Mouse (Mus musculus): ENCODE results near the gene Cdc6. TPM values are rescaled to one million over a fixed set of nuclear protein-coding genes. Genes with fewer than 3 reads are reported as not detected.
A peak's percentile ranks its signal among the peaks of the same experiment; 100 is the strongest.
"Not testable (repeated sequence)": the region's sequence is repeated elsewhere in the genome, so short reads cannot be mapped to it uniquely, and the experiment has no call there.

Cdc6 gene
- polyA plus RNA-seq, 1 experiment from 2014 or later: 12.3 TPM

DNA sequence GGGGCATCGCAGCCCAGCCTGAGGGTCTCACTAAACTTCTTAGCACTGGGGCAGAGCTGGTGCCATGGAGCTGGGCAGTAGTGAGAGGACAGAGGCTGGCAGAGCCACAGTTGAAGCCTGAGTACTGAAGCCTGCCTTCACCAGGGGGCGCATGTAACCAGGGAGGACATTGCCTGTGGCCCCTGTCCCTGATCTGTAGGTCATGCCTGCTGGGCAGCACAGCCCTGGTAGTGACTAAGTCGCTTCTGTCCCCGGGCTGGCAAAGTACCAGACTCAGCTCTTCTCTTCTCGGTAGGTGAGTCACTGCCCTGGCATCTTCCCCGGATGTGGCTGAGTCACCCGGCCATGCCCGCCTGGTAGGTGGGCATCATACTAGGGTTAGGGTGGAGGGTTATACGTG is 25.6 kb downstream of the Cdc6 start:
- peak; percentile 77 for DNase-seq (ENCODE audit: low spot score)
- Histone ChIP-seq H3K4me3 (replicated peaks; ENCODE audit: low read depth, low read length) (no peak overlapping the region), H3K9me3 (replicated peaks; ENCODE audit: low read length) (no peaks in the 10 kb centered on the region), H3K27me3 (ENCODE audit: insufficient read depth, low read length) (no peaks in the 10 kb centered on the region), H3K9ac (ENCODE audit: low read depth, low read length) (peak overlapping the region; percentile 23; the same call in 1 of the 2 replicates), H3K4me2 (ENCODE audit: low read length) (peak overlapping the region; percentile 37), H3K4me1 (replicated peaks; ENCODE audit: insufficient read depth, low read length) (peaks cover 70% of the 10 kb centered on the region), H3K36me3 (ENCODE audit: insufficient read depth, low read length) (no peaks in the 10 kb centered on the region), H3K27ac (0 out of 2 replicates have a peak overlapping the region, but pooled peaks have one; percentile 36)
- peak; percentile 71 for TF ChIP-seq CTCF (IDR thresholded peaks at IDR 0.05; ENCODE audit: low read depth)
- 33% methylated on average over 9 of the region's 9 CpGs for WGBS
- no peak for ATAC-seq (replicated peaks; ENCODE audit: low FRiP score, low read depth)

DNA sequence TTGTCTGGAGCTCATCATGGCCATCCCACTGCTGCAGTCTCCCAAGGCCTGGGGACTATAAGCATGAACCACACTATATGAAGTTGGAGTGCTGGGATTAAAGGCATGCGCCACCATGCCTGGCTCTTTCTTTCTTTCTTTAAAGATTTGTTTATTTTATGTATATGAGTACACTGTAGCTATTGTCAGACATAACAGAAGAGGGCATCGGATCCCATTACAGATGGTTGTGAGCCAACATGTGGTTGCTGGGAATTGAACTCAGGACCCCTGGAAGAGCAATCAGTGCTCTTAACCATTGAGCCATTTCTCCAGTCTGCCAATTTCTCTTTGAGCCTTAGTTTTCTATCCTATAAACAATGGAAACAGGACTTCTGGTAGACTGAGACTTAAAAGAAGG is 26.2 kb downstream of the Cdc6 start:
- H3K4me3 ChIP-seq (replicated peaks; ENCODE audit: low read depth, low read length); ATAC-seq (replicated peaks; ENCODE audit: low FRiP score, low read depth); DNase-seq (ENCODE audit: low spot score); H3K27ac ChIP-seq; H3K36me3 ChIP-seq (ENCODE audit: insufficient read depth, low read length); H3K9ac ChIP-seq (ENCODE audit: low read depth, low read length); H3K27me3 ChIP-seq (ENCODE audit: insufficient read depth, low read length); H3K4me2 ChIP-seq (ENCODE audit: low read length); H3K9me3 ChIP-seq (replicated peaks; ENCODE audit: low read length): not testable (repeated sequence)
- WGBS: 93% methylated on average over 2 of the region's 2 CpGs
- H3K4me1 ChIP-seq (replicated peaks; ENCODE audit: insufficient read depth, low read length): peaks cover 70% of the 10 kb centered on the region

DNA sequence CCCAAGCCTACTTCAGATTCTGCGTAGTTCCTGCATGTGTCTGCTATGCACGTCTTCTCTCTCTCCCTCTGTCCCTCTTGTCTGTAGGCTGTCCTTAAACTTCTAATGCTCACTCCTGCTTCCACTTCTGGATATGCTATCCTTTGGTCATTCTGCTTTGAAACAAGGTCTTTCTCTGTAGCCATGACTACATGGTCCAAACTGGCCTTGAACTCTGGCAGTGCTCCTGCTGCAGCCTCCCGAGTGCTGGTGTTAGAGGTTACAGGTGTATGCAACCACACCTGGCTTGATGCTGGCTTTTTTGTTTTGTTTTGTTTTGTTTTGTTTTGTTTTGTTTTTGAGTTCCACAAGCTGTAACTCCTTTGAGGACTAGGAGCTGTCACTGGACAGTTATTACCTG is 26.8 kb downstream of the Cdc6 start:
- WGBS: 84% methylated on average over 3 of the region's 3 CpGs
- Histone ChIP-seq H3K9ac (ENCODE audit: low read depth, low read length) (no peak overlapping the region), H3K4me1 (replicated peaks; ENCODE audit: insufficient read depth, low read length) (peaks cover 70% of the 10 kb centered on the region), H3K4me3 (replicated peaks; ENCODE audit: low read depth, low read length) (no peak overlapping the region), H3K36me3 (ENCODE audit: insufficient read depth, low read length) (no peaks in the 10 kb centered on the region), H3K9me3 (replicated peaks; ENCODE audit: low read length) (no peaks in the 10 kb centered on the region), H3K27ac (peak overlapping the region; percentile 36; the same call in 1 of the 2 replicates), H3K27me3 (ENCODE audit: insufficient read depth, low read length) (no peaks in the 10 kb centered on the region), H3K4me2 (ENCODE audit: low read length) (no peak overlapping the region)
- TF ChIP-seq CTCF (IDR thresholded peaks at IDR 0.05; ENCODE audit: low read depth): no peak
- ATAC-seq (replicated peaks; ENCODE audit: low FRiP score, low read depth) (no peak), DNase-seq (ENCODE audit: low spot score) (no peak)

DNA sequence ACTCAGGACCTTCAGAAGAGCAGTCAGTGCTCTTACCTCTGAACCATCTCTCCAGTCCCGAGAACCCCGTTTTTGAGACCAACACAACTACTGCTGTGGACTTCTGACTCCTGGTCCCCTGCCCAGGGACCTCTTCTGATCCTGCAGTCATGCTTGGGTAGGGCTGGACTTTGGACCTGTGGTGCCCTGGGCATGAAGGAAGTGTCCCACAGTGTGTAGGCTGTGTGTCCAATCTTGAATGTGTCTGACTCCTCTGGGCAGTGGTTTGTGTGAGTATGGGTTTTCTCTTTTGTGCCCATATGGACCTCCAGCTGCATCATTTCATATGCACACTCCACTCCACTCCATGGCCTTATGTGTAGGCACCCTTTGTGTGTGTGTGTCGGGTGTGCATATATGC is 27.5 kb downstream of the Cdc6 start:
- DNase-seq (ENCODE audit: low spot score) (no peak), ATAC-seq (replicated peaks; ENCODE audit: low FRiP score, low read depth) (no peak)
- TF ChIP-seq CTCF (IDR thresholded peaks at IDR 0.05; ENCODE audit: low read depth): no peak
- no peaks in the 10 kb centered on the region for H3K27me3 ChIP-seq (ENCODE audit: insufficient read depth, low read length)
- H3K9me3 ChIP-seq (replicated peaks; ENCODE audit: low read length): no peaks in the 10 kb centered on the region
- no peak overlapping the region for H3K4me3 ChIP-seq (replicated peaks; ENCODE audit: low read depth, low read length)
- 79% methylated on average over 3 of the region's 3 CpGs for WGBS
- no peak overlapping the region for H3K9ac ChIP-seq (ENCODE audit: low read depth, low read length)
- peaks cover 71% of the 10 kb centered on the region for H3K4me1 ChIP-seq (replicated peaks; ENCODE audit: insufficient read depth, low read length)
- H3K36me3 ChIP-seq (ENCODE audit: insufficient read depth, low read length): no peaks in the 10 kb centered on the region
- no peak overlapping the region for H3K4me2 ChIP-seq (ENCODE audit: low read length)
- 0 out of 2 replicates have a peak overlapping the region, but pooled peaks have one; percentile 19 for H3K27ac ChIP-seq

DNA sequence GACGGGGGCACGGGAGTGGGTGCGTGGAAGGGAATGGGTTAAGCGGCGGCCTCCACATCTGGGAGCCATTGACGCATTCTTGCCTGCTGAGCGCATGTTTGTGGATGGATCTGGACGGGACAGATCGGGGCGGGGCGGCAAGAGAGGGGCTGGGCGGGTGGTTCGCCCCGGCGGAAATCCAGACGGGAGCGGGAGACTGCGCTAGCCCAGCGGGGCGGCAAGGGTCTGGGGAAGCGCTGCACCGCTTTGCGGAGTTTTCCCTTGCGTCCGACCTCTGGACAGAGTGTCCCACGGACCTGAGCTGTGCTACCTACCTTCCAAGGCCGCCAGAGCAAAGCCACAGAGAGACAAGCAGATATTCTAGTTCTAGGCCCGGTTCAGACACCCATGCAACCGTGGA is 28.6 kb downstream of the Cdc6 start:
- TF ChIP-seq CTCF (IDR thresholded peaks at IDR 0.05; ENCODE audit: low read depth): no peak
- Histone ChIP-seq H3K4me3 (replicated peaks; ENCODE audit: low read depth, low read length) (peak overlapping the region; percentile 80), H3K27me3 (ENCODE audit: insufficient read depth, low read length) (no peaks in the 10 kb centered on the region), H3K36me3 (ENCODE audit: insufficient read depth, low read length) (no peaks in the 10 kb centered on the region), H3K9ac (ENCODE audit: low read depth, low read length) (peak overlapping the region; percentile 91), H3K27ac (peak overlapping the region; percentile 94), H3K4me2 (ENCODE audit: low read length) (peak overlapping the region; percentile 98), H3K4me1 (replicated peaks; ENCODE audit: insufficient read depth, low read length) (peaks cover 71% of the 10 kb centered on the region), H3K9me3 (replicated peaks; ENCODE audit: low read length) (no peaks in the 10 kb centered on the region)
- ATAC-seq (replicated peaks; ENCODE audit: low FRiP score, low read depth) (0 out of 2 replicates have a peak, but pooled peaks have one; percentile 20), DNase-seq (ENCODE audit: low spot score) (peak; percentile 88)
- whole genome bisulfite sequencing: 4% methylated on average over 29 of the region's 29 CpGs

DNA sequence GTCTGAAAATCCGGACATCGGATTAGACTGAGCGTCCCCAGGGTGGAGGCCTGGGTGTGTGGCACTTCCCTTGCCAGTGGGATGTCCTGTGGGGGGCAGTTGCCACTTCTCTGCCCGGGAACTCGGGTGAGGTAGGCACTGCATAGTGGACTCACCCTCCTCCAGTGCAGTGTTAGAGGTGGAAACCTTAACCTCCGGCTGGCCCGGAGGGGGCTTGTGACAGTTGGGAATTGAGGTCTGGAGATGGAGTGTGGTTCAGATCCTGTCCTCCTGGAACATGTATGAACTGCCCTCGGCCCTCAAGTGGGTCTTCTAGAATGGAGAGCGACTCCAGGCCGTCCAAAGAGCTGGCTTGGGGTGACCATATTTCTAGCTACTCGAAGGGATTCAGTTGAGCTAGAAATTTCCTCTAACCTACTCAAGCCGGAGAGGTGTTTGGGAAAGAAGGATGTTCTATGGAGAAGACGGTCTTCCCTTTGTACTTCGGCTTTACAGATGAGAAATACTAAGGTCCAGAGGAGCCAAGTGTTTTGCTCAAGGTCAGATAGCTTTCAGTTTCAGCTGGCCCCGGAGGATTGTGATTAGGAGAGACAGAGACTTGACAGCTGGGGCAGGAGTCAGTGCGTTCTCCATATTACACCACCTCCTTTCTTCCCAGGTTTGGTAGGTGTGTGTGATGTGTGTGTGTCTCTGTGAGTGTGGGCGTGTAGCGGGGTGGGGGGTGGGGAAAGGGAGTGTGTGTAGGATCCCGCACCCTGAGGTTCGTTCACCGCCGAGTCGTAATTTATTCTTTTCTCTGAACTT is 29.2 kb downstream of the Cdc6 start:
- 0 out of 2 replicates have a peak, but pooled peaks have one; percentile 1 for TF ChIP-seq CTCF (IDR thresholded peaks at IDR 0.05; ENCODE audit: low read depth)
- DNase-seq (ENCODE audit: low spot score) (no peak), ATAC-seq (replicated peaks; ENCODE audit: low FRiP score, low read depth) (peak; percentile 3; the same call in 1 of the 2 replicates)
- Histone ChIP-seq H3K27me3 (ENCODE audit: insufficient read depth, low read length) (no peaks in the 10 kb centered on the region), H3K4me3 (replicated peaks; ENCODE audit: low read depth, low read length) (peak overlapping the region; percentile 80), H3K4me1 (replicated peaks; ENCODE audit: insufficient read depth, low read length) (peaks cover 68% of the 10 kb centered on the region), H3K9me3 (replicated peaks; ENCODE audit: low read length) (no peaks in the 10 kb centered on the region), H3K36me3 (ENCODE audit: insufficient read depth, low read length) (no peaks in the 10 kb centered on the region), H3K27ac (peak overlapping the region; percentile 94), H3K9ac (ENCODE audit: low read depth, low read length) (peak overlapping the region; percentile 91), H3K4me2 (ENCODE audit: low read length) (peak overlapping the region; percentile 98)
- 3% methylated on average over 23 of the region's 23 CpGs for WGBS
